10 mouse cellular contexts compared by ENCODE assay signal in genomic region chr6:145116098-145116672, GRCm38 (mm10). TPM values are rescaled to one million over a fixed set of nuclear protein-coding genes. Genes with fewer than 3 reads are reported as not detected.
DNase-seq lines count a peak whose midpoint lies in the region; ATAC-seq and TF ChIP-seq lines count a peak whose summit lies in the region.
"Had no signal": no experiment of that assay in that cellular context is flagged by ENCODE, and none has a peak within 500 bp of the region (broad histone marks: within the 10 kb centered on the region; RNA-seq: fewer than 3 reads in every experiment).

No protein-coding gene starts in this region.

- TF ChIP-seq POLR2A in thymus, adult 2 months (IDR thresholded peaks at IDR 0.05; ENCODE audit: control insufficient read depth, extremely low read depth, insufficient read depth, low read length, poor library complexity), result no peak

- no peak overlapping the region for H3K27ac ChIP-seq in kidney, embryonic 14.5 days (ENCODE audit: low read depth, low read length)
- H3K27ac ChIP-seq in embryonic facial prominence, embryonic 14.5 days (replicated peaks; ENCODE audit: low read depth, low read length), result no peak overlapping the region
- peak overlapping the region; percentile 45 for H3K27ac ChIP-seq in liver, embryonic 12.5 days
- peak overlapping the region; percentile 90 for H3K27ac ChIP-seq in thymus, adult 2 months (ENCODE audit: control insufficient read depth, insufficient read depth, low read length)

- no peak for DNase-seq in kidney, adult 18-20 months
- DNase-seq in embryonic facial prominence, embryonic 14.5 days (ENCODE audit: low spot score), result no peak
- DNase-seq in thymus, adult 2 months, result peak; percentile 57
- no peak for DNase-seq in urinary bladder, adult 18-20 months (ENCODE audit: low spot score in 2 of 2)
- DNase-seq in cerebellum, postnatal 4 days (ENCODE audit: low spot score in 2 of 2), result no peak
- no peak for DNase-seq in adipocyte (ENCODE audit: low spot score)

- H3K9me3 ChIP-seq in kidney, embryonic 14.5 days (ENCODE audit: control insufficient read depth, low read length), result no peaks in the 10 kb centered on the region
- no peaks in the 10 kb centered on the region for H3K9me3 ChIP-seq in embryonic facial prominence, embryonic 14.5 days (ENCODE audit: control insufficient read depth, low read length)
- no peaks in the 10 kb centered on the region for H3K9me3 ChIP-seq in liver, embryonic 12.5 days (replicated peaks)

- TF ChIP-seq CTCF in thymus, adult 2 months (IDR thresholded peaks at IDR 0.05; ENCODE audit: borderline replicate concordance, control insufficient read depth, extremely low read depth, insufficient read depth, low read length, poor library complexity), result no peak

- ATAC-seq in kidney, embryonic 14.5 days (ENCODE audit: low FRiP score, low TSS enrichment), result 0 out of 2 replicates have a peak, but pooled peaks have one; percentile 32
- 0 out of 2 replicates have a peak, but pooled peaks have one; percentile 57 for ATAC-seq in embryonic facial prominence, embryonic 14.5 days (ENCODE audit: low read depth)
- ATAC-seq in liver, embryonic 12.5 days, result peak; percentile 25; the same call in 1 of the 2 replicates
- ATAC-seq: lung, postnatal 0 days had no signal

- 0 out of 2 replicates have a peak overlapping the region, but pooled peaks have one; percentile 8 for H3K4me2 ChIP-seq in kidney, embryonic 14.5 days (replicated peaks; ENCODE audit: low read depth, low read length)
- H3K4me2 ChIP-seq in embryonic facial prominence, embryonic 14.5 days (ENCODE audit: low read depth, low read length), result no peak overlapping the region
- peak overlapping the region; percentile 34 for H3K4me2 ChIP-seq in liver, embryonic 12.5 days

- H3K36me3 ChIP-seq in kidney, embryonic 14.5 days (ENCODE audit: control insufficient read depth, insufficient read depth, low read length), result no peaks in the 10 kb centered on the region
- no peaks in the 10 kb centered on the region for H3K36me3 ChIP-seq in embryonic facial prominence, embryonic 14.5 days (ENCODE audit: control insufficient read depth, insufficient read depth, low read length)
- H3K36me3 ChIP-seq in liver, embryonic 12.5 days, result no peaks in the 10 kb centered on the region
- H3K36me3 ChIP-seq in thymus, adult 2 months (ENCODE audit: control insufficient read depth, insufficient read depth, low read length), result no peaks in the 10 kb centered on the region
- H3K36me3 ChIP-seq: G1E had no signal

- 10% methylated on average over 4 of the region's 4 CpGs for WGBS in kidney, embryonic 14.5 days
- 8% methylated on average over 4 of the region's 4 CpGs for WGBS in embryonic facial prominence, embryonic 14.5 days
- 29% methylated on average over 4 of the region's 4 CpGs for WGBS in liver, embryonic 12.5 days (ENCODE audit: insufficient replicate concordance)
- WGBS in thymus, adult 2 months, result 64% methylated on average over 4 of the region's 4 CpGs

- H3K4me1 ChIP-seq in kidney, embryonic 14.5 days (ENCODE audit: control insufficient read depth, insufficient read depth, low read length), result peaks cover 6% of the 10 kb centered on the region; the same call in 1 of the 2 replicates
- H3K4me1 ChIP-seq in embryonic facial prominence, embryonic 14.5 days (ENCODE audit: control insufficient read depth, insufficient read depth, low read length), result no peaks in the 10 kb centered on the region
- H3K4me1 ChIP-seq in liver, embryonic 12.5 days, result peaks cover 32% of the 10 kb centered on the region
- H3K4me1 ChIP-seq in thymus, adult 2 months (replicated peaks; ENCODE audit: control insufficient read depth, insufficient read depth, low read length), result peaks cover 23% of the 10 kb centered on the region

- H3K27me3 ChIP-seq in kidney, embryonic 14.5 days (ENCODE audit: control insufficient read depth, insufficient read depth, low read length), result no peaks in the 10 kb centered on the region
- H3K27me3 ChIP-seq in embryonic facial prominence, embryonic 14.5 days (replicated peaks; ENCODE audit: control insufficient read depth, insufficient read depth, low read length), result no peaks in the 10 kb centered on the region
- H3K27me3 ChIP-seq in liver, embryonic 12.5 days (replicated peaks), result no peaks in the 10 kb centered on the region
- H3K27me3 ChIP-seq in thymus, adult 2 months (ENCODE audit: control insufficient read depth, insufficient read depth, low read length), result no peaks in the 10 kb centered on the region

- 0 out of 2 replicates have a peak overlapping the region, but pooled peaks have one; percentile 28 for H3K9ac ChIP-seq in kidney, embryonic 14.5 days (ENCODE audit: low read depth, low read length)
- H3K9ac ChIP-seq in embryonic facial prominence, embryonic 14.5 days (ENCODE audit: low read depth, low read length), result no peak overlapping the region
- 0 out of 2 replicates have a peak overlapping the region, but pooled peaks have one; percentile 17 for H3K9ac ChIP-seq in liver, embryonic 12.5 days

- H3K4me3 ChIP-seq in kidney, embryonic 14.5 days (ENCODE audit: low read length), result no peak overlapping the region
- no peak overlapping the region for H3K4me3 ChIP-seq in embryonic facial prominence, embryonic 14.5 days (ENCODE audit: low read depth, low read length)
- H3K4me3 ChIP-seq in liver, embryonic 12.5 days, result no peak overlapping the region
- H3K4me3 ChIP-seq in thymus, adult 2 months (ENCODE audit: control insufficient read depth, insufficient read depth, low read length), result peak overlapping the region; percentile 26

RNA-seq across cellular contexts. Expression of gene Lrmp, which starts 0.7 kb away (rescaled TPM):
- polyA plus RNA-seq in kidney, embryonic 14.5 days (2014; fragmentation: Nextera tagmentation; extraction: Ambion mirVana), result 1.0 and 1.3 TPM in 2 replicates
- polyA plus RNA-seq in embryonic facial prominence, embryonic 14.5 days (2014; fragmentation: Nextera tagmentation; extraction: Ambion mirVana), result 4.1 and 4.7 TPM in 2 replicates
- 18.9 and 20.6 TPM in 2 replicates for polyA plus RNA-seq in liver, embryonic 12.5 days (2016; fragmentation: Nextera tagmentation; extraction: Ambion mirVana)
- polyA plus RNA-seq in thymus, adult 2 months (2012; rRNA removed), result 261 and 279 TPM in 2 replicates

RNA-seq across cellular contexts. Expression of gene Bcat1, which starts 40.2 kb away (rescaled TPM):
- polyA plus RNA-seq in kidney, embryonic 14.5 days (2014; fragmentation: Nextera tagmentation; extraction: Ambion mirVana), result 6.5 and 8.6 TPM in 2 replicates
- polyA plus RNA-seq in embryonic facial prominence, embryonic 14.5 days (2014; fragmentation: Nextera tagmentation; extraction: Ambion mirVana), result 34.7 and 36.0 TPM in 2 replicates
- 0.93 and 1.5 TPM in 2 replicates for polyA plus RNA-seq in liver, embryonic 12.5 days (2016; fragmentation: Nextera tagmentation; extraction: Ambion mirVana)
- 1.9 and 3.1 TPM in 2 replicates for polyA plus RNA-seq in thymus, adult 2 months (2012; rRNA removed)
- polyA plus RNA-seq: G1E had no signal

Comparison
In these comparisons a context has a peak if more than half of its experiments do, and no peak if none do; other contexts are left out.
1. H3K27ac ChIP-seq: peak in liver, embryonic 12.5 days (single experiment) and thymus, adult 2 months (single experiment); none in kidney, embryonic 14.5 days (single experiment) and embryonic facial prominence, embryonic 14.5 days (single experiment).
2. RNA of gene Lrmp, which starts 0.7 kb away (polyA plus RNA-seq): 261 to 279 TPM in thymus, adult 2 months; 18.9 to 20.6 TPM in liver, embryonic 12.5 days, 4.1 to 4.7 TPM in embryonic facial prominence, embryonic 14.5 days and 1.0 to 1.3 TPM in kidney, embryonic 14.5 days; every median in the first group is over 10 times any median in the second.
3. Peak in every context shown above with its lines, with median percentiles within 50 percentile points of each other: ATAC-seq.